Comparison of ENCODE assay signal across 11 mouse cellular contexts in genomic region chr5:134237936-134238760, GRCm38 (mm10). TPM values are rescaled to one million over a fixed set of nuclear protein-coding genes. Genes with fewer than 3 reads are reported as not detected.
DNase-seq lines count a peak whose midpoint lies in the region; ATAC-seq lines count a peak whose summit lies in the region.
"Had no signal": no experiment of that assay in that cellular context is flagged by ENCODE, and none has a peak within 500 bp of the region (broad histone marks: within the 10 kb centered on the region; RNA-seq: fewer than 3 reads in every experiment).

No protein-coding gene starts in this region.

- H3K27me3 ChIP-seq in liver, embryonic 12.5 days (replicated peaks), result no peaks in the 10 kb centered on the region
- H3K27me3 ChIP-seq in forebrain, embryonic 13.5 days, result no peaks in the 10 kb centered on the region

- peaks cover 77% of the 10 kb centered on the region for H3K36me3 ChIP-seq in liver, embryonic 12.5 days
- peaks cover 80% of the 10 kb centered on the region for H3K36me3 ChIP-seq in forebrain, embryonic 13.5 days (ENCODE audit: poor library complexity, severe bottlenecking)

- peak; percentile 30; the same call in 1 of the 2 replicates for ATAC-seq in liver, embryonic 12.5 days
- ATAC-seq in forebrain, embryonic 13.5 days, result peak; percentile 57; the same call in 1 of the 2 replicates
- ATAC-seq in megakaryocyte-erythroid progenitor cell, adult 5-6 weeks (replicated peaks; ENCODE audit: low FRiP score, low TSS enrichment, poor library complexity, severe bottlenecking), result peak; percentile 59
- ATAC-seq in megakaryocyte, adult 5-6 weeks (ENCODE audit: poor library complexity, severe bottlenecking), result no peak
- ATAC-seq: inflammation-experienced regulatory T-cells, adult 6 months had no signal

- no peak for DNase-seq in liver
- peak; percentile 56 for DNase-seq in retina, embryonic 14.5 days (ENCODE audit: low spot score)
- DNase-seq in heart, postnatal 25 days (ENCODE audit: low spot score), result no peak
- no peak for DNase-seq in heart, postnatal 10 days
- DNase-seq: adrenal gland, postnatal 25 days; lung, adult 2 months had no signal

- intact Hi-C loops in heart, postnatal 25 days (cut with DNase I), result no loop called here
- intact Hi-C loops in heart, postnatal 10 days (cut with DNase I), result no loop called here

- WGBS in liver, embryonic 12.5 days (ENCODE audit: insufficient replicate concordance), result 77% methylated on average over 28 of the region's 28 CpGs
- WGBS in forebrain, embryonic 13.5 days, result 40% methylated on average over 28 of the region's 28 CpGs

- no peak overlapping the region for H3K4me3 ChIP-seq in liver, embryonic 12.5 days
- no peak overlapping the region for H3K4me3 ChIP-seq in forebrain, embryonic 13.5 days

- no peak overlapping the region for H3K9ac ChIP-seq in liver, embryonic 12.5 days
- H3K9ac ChIP-seq in forebrain, embryonic 13.5 days, result peak overlapping the region; percentile 27

- H3K9me3 ChIP-seq in liver, embryonic 12.5 days (replicated peaks), result no peaks in the 10 kb centered on the region
- H3K9me3 ChIP-seq in forebrain, embryonic 13.5 days (replicated peaks), result no peaks in the 10 kb centered on the region

- H3K4me2 ChIP-seq in liver, embryonic 12.5 days, result no peak overlapping the region
- H3K4me2 ChIP-seq in forebrain, embryonic 13.5 days, result no peak overlapping the region

- peaks cover 40% of the 10 kb centered on the region for H3K4me1 ChIP-seq in liver, embryonic 12.5 days
- peaks cover 35% of the 10 kb centered on the region for H3K4me1 ChIP-seq in forebrain, embryonic 13.5 days

- H3K27ac ChIP-seq in liver, embryonic 12.5 days, result no peak overlapping the region
- peak overlapping the region; percentile 72 for H3K27ac ChIP-seq in forebrain, embryonic 13.5 days

RNA-seq across cellular contexts. Expression of gene Ncf1, which starts 8.7 kb away (rescaled TPM):
- polyA plus RNA-seq in liver, embryonic 12.5 days (2016; fragmentation: Nextera tagmentation; extraction: Ambion mirVana), result 8.4 and 9.2 TPM in 2 replicates
- polyA plus RNA-seq in forebrain, embryonic 13.5 days (2015; fragmentation: Nextera tagmentation; extraction: Ambion mirVana), result 1.5 and 1.8 TPM in 2 replicates
- total RNA-seq in megakaryocyte-erythroid progenitor cell, adult 5-6 weeks (2014; fragmentation: Nextera tagmentation), result 1.7 and 12.8 TPM in 2 replicates
- 3.3 and 3.9 TPM in 2 replicates for total RNA-seq in megakaryocyte-erythroid progenitor cell, adult 5-6 weeks (2017)
- total RNA-seq in heart, postnatal 25 days (2021), result 1 to 10 TPM; 5.0 to 5.3 TPM
- total RNA-seq in megakaryocyte, adult 5-6 weeks (2015), result 284 and 306 TPM in 2 replicates
- total RNA-seq in megakaryocyte, adult 5-6 weeks (2017), result 339 and 371 TPM in 2 replicates
- total RNA-seq in heart, postnatal 10 days (2021), result 1 to 10 TPM; 2.9 to 4.6 TPM

RNA-seq across cellular contexts. Expression of gene Gtf2ird2, which starts 54.3 kb away (rescaled TPM):
- 2.4 and 3.2 TPM in 2 replicates for polyA plus RNA-seq in liver, embryonic 12.5 days (2016; fragmentation: Nextera tagmentation; extraction: Ambion mirVana)
- 11.0 and 12.8 TPM in 2 replicates for polyA plus RNA-seq in forebrain, embryonic 13.5 days (2015; fragmentation: Nextera tagmentation; extraction: Ambion mirVana)
- 11.6 and 16.0 TPM in 2 replicates for total RNA-seq in megakaryocyte-erythroid progenitor cell, adult 5-6 weeks (2014; fragmentation: Nextera tagmentation)
- 8.6 and 9.0 TPM in 2 replicates for total RNA-seq in megakaryocyte-erythroid progenitor cell, adult 5-6 weeks (2017)
- total RNA-seq in heart, postnatal 25 days (2021), result 1 to 10 TPM; 4.0 to 5.1 TPM
- total RNA-seq in megakaryocyte, adult 5-6 weeks (2015), result 2.7 and 4.4 TPM in 2 replicates
- 2.5 and 3.2 TPM in 2 replicates for total RNA-seq in megakaryocyte, adult 5-6 weeks (2017)
- total RNA-seq in heart, postnatal 10 days (2021), result 1 to 10 TPM; 7.4 to 7.7 TPM

Comparison
In these comparisons a context has a peak if more than half of its experiments do, and no peak if none do; other contexts are left out.
1. RNA of gene Ncf1, which starts 8.7 kb away (total RNA-seq): 284 to 371 TPM in megakaryocyte, adult 5-6 weeks; 5.0 to 5.3 TPM in heart, postnatal 25 days, 2.9 to 4.6 TPM in heart, postnatal 10 days and 1.7 to 12.8 TPM in megakaryocyte-erythroid progenitor cell, adult 5-6 weeks; every median in the first group is over 10 times any median in the second.